Mouse (Mus musculus) splenic B cell, adult 2 months (primary cell): ENCODE results near the gene Mamstr.
A peak's percentile ranks its signal among the peaks of the same experiment; 100 is the strongest.
"Not testable (repeated sequence)": the region's sequence is repeated elsewhere in the genome, so short reads cannot be mapped to it uniquely, and the experiment has no call there.

Experiments used
- DNase-seq: peaks from one replicate; pipeline ENCODE4 v3.0.0-alpha.2; 2011; ENCODE audit warnings: low read depth, low spot score
- H3K27me3 ChIP-seq: 2 replicates; pipeline ENCODE4 v1.6.1; 2012; ENCODE audit warnings: mild to moderate bottlenecking, low read length, moderate library complexity, mixed read lengths; ENCODE audit not compliant: control insufficient read depth, poor library complexity, insufficient read depth, severe bottlenecking
- H3K36me3 ChIP-seq: 2 replicates; pipeline ENCODE4 v1.6.1; 2012; ENCODE audit warnings: mild to moderate bottlenecking, low read length, moderate library complexity, mixed read lengths; ENCODE audit not compliant: control insufficient read depth, poor library complexity, insufficient read depth, severe bottlenecking

The Mamstr gene

GRCm38 (mm10) chr7:45638623-45639401 is 965 bp upstream of the Mamstr start:
- no peak for DNase-seq
- Histone ChIP-seq H3K27me3 (no peaks in the 10 kb centered on the region), H3K36me3 (no peaks in the 10 kb centered on the region)

GRCm38 (mm10) chr7:45640191-45640957 is 597 bp downstream of the Mamstr start:
- Histone ChIP-seq H3K27me3 (no peaks in the 10 kb centered on the region), H3K36me3 (no peaks in the 10 kb centered on the region)
- DNase-seq = no peak

- no peak for DNase-seq
- no peaks in the 10 kb centered on the region for H3K36me3 ChIP-seq
- no peaks in the 10 kb centered on the region for H3K27me3 ChIP-seq
These were observed 1.7 kb downstream of the Mamstr start for GRCm38 (mm10) chr7:45641391-45642040.

GRCm38 (mm10) chr7:45642083-45642482 is 2.3 kb downstream of the Mamstr start:
- no peaks in the 10 kb centered on the region for H3K36me3 ChIP-seq
- no peak for DNase-seq

GRCm38 (mm10) chr7:45642503-45643255 is 2.9 kb downstream of the Mamstr start:
- H3K36me3 ChIP-seq = no peaks in the 10 kb centered on the region
- no peaks in the 10 kb centered on the region for H3K27me3 ChIP-seq
- DNase-seq = no peak

More at GRCm38 (mm10) chr7:45642083-45642482, 2.3 kb downstream of the Mamstr start:
- no peaks in the 10 kb centered on the region for H3K27me3 ChIP-seq

- DNase-seq = peak; percentile 84
- no peaks in the 10 kb centered on the region for H3K27me3 ChIP-seq
- no peaks in the 10 kb centered on the region for H3K36me3 ChIP-seq
These were observed 3.8 kb downstream of the Mamstr start for GRCm38 (mm10) chr7:45643441-45644178.

GRCm38 (mm10) chr7:45644183-45644582 is 4.4 kb downstream of the Mamstr start:
- Histone ChIP-seq H3K36me3 (no peaks in the 10 kb centered on the region), H3K27me3 (no peaks in the 10 kb centered on the region)
- DNase-seq = no peak

GRCm38 (mm10) chr7:45644872-45645590 is 5.3 kb downstream of the Mamstr start:
- Histone ChIP-seq H3K36me3 (no peaks in the 10 kb centered on the region), H3K27me3 (no peaks in the 10 kb centered on the region)
- no peak for DNase-seq

- no peaks in the 10 kb centered on the region for H3K36me3 ChIP-seq
- H3K27me3 ChIP-seq = no peaks in the 10 kb centered on the region
- no peak for DNase-seq
These were observed 5.8 kb downstream of the Mamstr start for GRCm38 (mm10) chr7:45645591-45645971.

GRCm38 (mm10) chr7:45646671-45647070 is 6.9 kb downstream of the Mamstr start:
- DNase-seq = no peak
- no peaks in the 10 kb centered on the region for H3K36me3 ChIP-seq
- H3K27me3 ChIP-seq = no peaks in the 10 kb centered on the region

- H3K36me3 ChIP-seq = no peaks in the 10 kb centered on the region
- DNase-seq = no peak
These were observed 9.6 kb downstream of the Mamstr start for GRCm38 (mm10) chr7:45649351-45649750.

GRCm38 (mm10) chr7:45650484-45650883 is 10.7 kb downstream of the Mamstr start:
- not testable (repeated sequence) for H3K36me3 ChIP-seq, DNase-seq, H3K27me3 ChIP-seq

More at GRCm38 (mm10) chr7:45649351-45649750, 9.6 kb downstream of the Mamstr start:
- H3K27me3 ChIP-seq = no peaks in the 10 kb centered on the region

- DNase-seq = no peak
- no peaks in the 10 kb centered on the region; the same call in 1 of the 2 replicates for H3K27me3 ChIP-seq
- H3K36me3 ChIP-seq = no peaks in the 10 kb centered on the region
These were observed 14.8 kb downstream of the Mamstr start for GRCm38 (mm10) chr7:45654424-45655047.
